ENCODE assay signal across 12 mouse cellular contexts in the genomic region with DNA sequence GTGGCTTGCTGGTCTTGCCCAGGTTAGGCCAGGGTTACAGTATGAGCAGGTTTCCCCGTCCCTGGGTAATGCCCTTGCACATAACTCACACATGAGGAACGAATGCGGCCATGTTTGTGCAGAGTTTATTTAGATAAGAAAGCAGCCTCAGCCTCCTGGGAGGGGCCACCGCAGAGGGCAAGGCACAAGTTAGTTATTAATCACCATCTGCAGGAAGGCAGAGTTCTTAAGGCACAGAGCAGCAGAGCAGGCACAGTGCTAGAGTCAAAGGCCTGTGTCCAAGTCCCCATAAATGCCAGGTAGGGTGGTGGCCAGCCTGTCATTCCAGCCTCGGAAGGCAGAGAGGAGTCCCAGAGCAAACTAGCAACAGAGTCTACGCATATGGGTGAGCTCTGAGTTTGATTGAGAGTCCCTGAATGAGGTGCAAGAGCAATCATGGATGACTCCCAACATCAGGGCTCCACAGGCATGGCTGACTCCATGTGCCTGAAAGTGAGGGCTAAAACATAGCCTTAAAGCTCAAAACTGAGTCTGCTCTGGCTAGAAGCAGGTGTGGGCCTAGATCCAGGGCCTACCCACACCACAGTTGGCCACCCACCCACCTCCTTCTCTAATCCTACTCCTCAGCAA. TPM values are rescaled to one million over a fixed set of nuclear protein-coding genes. Genes with fewer than 3 reads are reported as not detected.
DNase-seq lines count a peak whose midpoint lies in the region; ATAC-seq and TF ChIP-seq lines count a peak whose summit lies in the region.
"Had no signal": no experiment of that assay in that cellular context is flagged by ENCODE, and none has a peak within 500 bp of the region (broad histone marks: within the 10 kb centered on the region; RNA-seq: fewer than 3 reads in every experiment).

No protein-coding gene starts in this region.

- H3K36me3 ChIP-seq in intestine, embryonic 15.5 days, result no peaks in the 10 kb centered on the region
- H3K36me3 ChIP-seq in liver, postnatal 0 days (replicated peaks; ENCODE audit: insufficient read depth, low read length), result no peaks in the 10 kb centered on the region
- no peaks in the 10 kb centered on the region for H3K36me3 ChIP-seq in midbrain, embryonic 16.5 days (ENCODE audit: control insufficient read depth, insufficient read depth, low read length)
- H3K36me3 ChIP-seq: embryonic facial prominence, embryonic 13.5 days; limb, embryonic 12.5 days had no signal

- 29% methylated on average over 6 of the region's 6 CpGs for WGBS in intestine, embryonic 15.5 days
- WGBS in liver, postnatal 0 days (ENCODE audit: insufficient replicate concordance), result 48% methylated on average over 6 of the region's 6 CpGs
- 91% methylated on average over 6 of the region's 6 CpGs for WGBS in midbrain, embryonic 16.5 days

- peak overlapping the region; percentile 81 for H3K27ac ChIP-seq in intestine, embryonic 15.5 days
- no peak overlapping the region for H3K27ac ChIP-seq in liver, postnatal 0 days (ENCODE audit: low read depth)
- no peak overlapping the region for H3K27ac ChIP-seq in midbrain, embryonic 16.5 days (ENCODE audit: low read length)
- H3K27ac ChIP-seq: embryonic facial prominence, embryonic 13.5 days; limb, embryonic 12.5 days had no signal

- ATAC-seq in intestine, embryonic 15.5 days, result peak; percentile 92
- peak; percentile 76 for ATAC-seq in liver, postnatal 0 days
- no peak for ATAC-seq in midbrain, embryonic 16.5 days

- H3K4me1 ChIP-seq in intestine, embryonic 15.5 days (replicated peaks), result peaks cover 34% of the 10 kb centered on the region
- H3K4me1 ChIP-seq in liver, postnatal 0 days (ENCODE audit: insufficient read depth), result peaks cover 22% of the 10 kb centered on the region
- no peaks in the 10 kb centered on the region for H3K4me1 ChIP-seq in midbrain, embryonic 16.5 days (ENCODE audit: control insufficient read depth, insufficient read depth, low read length)

- no peak overlapping the region for H3K9ac ChIP-seq in intestine, embryonic 15.5 days
- no peak overlapping the region for H3K9ac ChIP-seq in liver, postnatal 0 days (replicated peaks)
- H3K9ac ChIP-seq in midbrain, embryonic 16.5 days (ENCODE audit: low read depth, low read length), result no peak overlapping the region
- H3K9ac ChIP-seq: embryonic facial prominence, embryonic 13.5 days; limb, embryonic 12.5 days had no signal

- no peak for TF ChIP-seq EP300 in liver, postnatal 0 days (IDR thresholded peaks at IDR 0.05; ENCODE audit: low read depth)

- no peaks in the 10 kb centered on the region for H3K9me3 ChIP-seq in intestine, embryonic 15.5 days
- H3K9me3 ChIP-seq in liver, postnatal 0 days (ENCODE audit: low read length), result no peaks in the 10 kb centered on the region
- no peaks in the 10 kb centered on the region for H3K9me3 ChIP-seq in midbrain, embryonic 16.5 days (replicated peaks; ENCODE audit: control insufficient read depth, low read length, poor library complexity, severe bottlenecking)
- H3K9me3 ChIP-seq: embryonic facial prominence, embryonic 13.5 days; limb, embryonic 12.5 days had no signal

- peak overlapping the region; percentile 20; the same call in 1 of the 2 replicates for H3K4me2 ChIP-seq in intestine, embryonic 15.5 days (replicated peaks)
- no peak overlapping the region for H3K4me2 ChIP-seq in liver, postnatal 0 days (ENCODE audit: low read depth, low read length)
- no peak overlapping the region for H3K4me2 ChIP-seq in midbrain, embryonic 16.5 days (ENCODE audit: low read length)
- H3K4me2 ChIP-seq: embryonic facial prominence, embryonic 13.5 days; limb, embryonic 12.5 days had no signal

- H3K4me3 ChIP-seq in intestine, embryonic 15.5 days (replicated peaks), result no peak overlapping the region
- no peak overlapping the region for H3K4me3 ChIP-seq in liver, postnatal 0 days (ENCODE audit: low read depth, low read length)
- no peak overlapping the region for H3K4me3 ChIP-seq in midbrain, embryonic 16.5 days (ENCODE audit: low read depth, low read length)
- H3K4me3 ChIP-seq: embryonic facial prominence, embryonic 13.5 days; limb, embryonic 12.5 days had no signal

- peak; percentile 65 for DNase-seq in MEL-GATA-1-ER (ENCODE audit: extremely low read depth, low read depth)
- DNase-seq in kidney, postnatal 10 days, result peak; percentile 49
- DNase-seq in liver, postnatal 0 days, result no peak
- no peak for DNase-seq in gastrocnemius, postnatal 25 days
- no peak for DNase-seq in cerebellum, adult 11 months
- no peak for DNase-seq in frontal cortex, postnatal 25 days (ENCODE audit: low spot score in 2 of 2)
- DNase-seq: cerebellum, postnatal 14 days; heart, postnatal 4 days had no signal

- no peak for TF ChIP-seq CTCF in liver, postnatal 0 days (IDR thresholded peaks at IDR 0.05; ENCODE audit: low read depth)

- H3K27me3 ChIP-seq in intestine, embryonic 15.5 days (replicated peaks), result no peaks in the 10 kb centered on the region
- H3K27me3 ChIP-seq in liver, postnatal 0 days (ENCODE audit: insufficient read depth, low read length), result no peaks in the 10 kb centered on the region
- H3K27me3 ChIP-seq in midbrain, embryonic 16.5 days (ENCODE audit: control insufficient read depth, insufficient read depth, low read depth, low read length), result no peaks in the 10 kb centered on the region
- H3K27me3 ChIP-seq: embryonic facial prominence, embryonic 13.5 days had no signal

RNA-seq across cellular contexts. Expression of a gene that starts 17.2 kb away (rescaled TPM):
- 14.8 and 15.3 TPM in 2 replicates for polyA plus RNA-seq in intestine, embryonic 15.5 days (2015; fragmentation: Nextera tagmentation; extraction: Ambion mirVana)
- polyA plus RNA-seq in liver, postnatal 0 days (2015; fragmentation: Nextera tagmentation; extraction: Ambion mirVana), result 1.9 and 2.1 TPM in 2 replicates
- 5.7 and 6.1 TPM in 2 replicates for polyA plus RNA-seq in midbrain, embryonic 16.5 days (2015; fragmentation: Nextera tagmentation; extraction: Ambion mirVana)
- 10 to 100 TPM; 42.7 to 67.5 TPM for total RNA-seq in gastrocnemius, postnatal 25 days (2021)

Comparison
In these comparisons a context has a peak if more than half of its experiments do, and no peak if none do; other contexts are left out.
1. DNase-seq: peak in MEL-GATA-1-ER (single experiment) and kidney, postnatal 10 days (single experiment); none in liver, postnatal 0 days (single experiment), gastrocnemius, postnatal 25 days (single experiment), cerebellum, adult 11 months (single experiment) and frontal cortex, postnatal 25 days (0 of 2).